Mouse (Mus musculus) embryo, embryonic 9.5 days (tissue): ENCODE measurements at regions not wholly inside any gene's neighbourhood (a gene's known extent, or its start where the extent isn't known, plus 50 kb on each side); places are given as distances from the start of the nearest gene placed in this dataset.

ENCODE experiments used
- DNase-seq: peaks from one replicate; pipeline ENCODE4 v3.0.0-alpha.2; 2017; ENCODE audit errors: extremely low spot score

DNA sequence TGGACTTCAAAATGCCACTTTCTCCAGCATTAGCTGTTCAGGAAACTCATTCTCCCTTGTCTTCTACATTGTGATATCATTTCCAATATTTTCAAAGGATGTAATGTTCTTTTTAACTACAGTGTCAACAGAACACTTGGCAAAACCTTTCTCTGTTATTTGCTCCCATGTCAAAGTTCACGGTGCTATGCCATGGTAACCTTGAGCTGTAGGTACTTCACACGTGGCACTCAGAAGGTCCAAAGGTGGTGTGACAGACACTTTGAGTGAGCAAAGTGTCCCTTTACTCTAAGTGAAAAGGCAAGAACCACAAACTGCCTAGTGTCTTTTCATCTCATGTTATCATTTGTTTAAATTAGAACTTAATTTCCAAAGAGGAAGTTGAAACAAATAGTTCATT, 53.3 kb upstream of the Tram2 start:
- no peak for DNase-seq

DNA sequence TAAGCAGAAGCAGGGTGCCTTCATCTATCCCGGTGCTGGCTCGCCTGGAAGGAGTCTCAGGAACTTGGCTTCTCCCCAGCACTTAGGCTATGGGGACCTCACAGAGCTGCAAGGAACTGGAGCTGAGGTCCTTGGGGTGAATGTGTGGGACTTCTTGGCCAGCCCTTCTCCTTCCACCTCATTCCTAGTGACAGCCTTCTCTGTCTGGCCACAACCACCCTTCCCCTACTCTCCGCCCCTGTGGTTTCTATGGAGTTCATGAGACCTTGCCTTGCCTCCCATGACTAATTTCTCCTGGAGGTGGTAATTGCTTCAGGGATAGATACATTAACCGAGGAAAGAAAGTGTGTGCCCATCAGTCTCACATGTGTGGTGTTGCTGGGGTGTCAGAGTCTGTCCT, 67.9 kb upstream of the Tram2 start:
- no peak for DNase-seq

DNA sequence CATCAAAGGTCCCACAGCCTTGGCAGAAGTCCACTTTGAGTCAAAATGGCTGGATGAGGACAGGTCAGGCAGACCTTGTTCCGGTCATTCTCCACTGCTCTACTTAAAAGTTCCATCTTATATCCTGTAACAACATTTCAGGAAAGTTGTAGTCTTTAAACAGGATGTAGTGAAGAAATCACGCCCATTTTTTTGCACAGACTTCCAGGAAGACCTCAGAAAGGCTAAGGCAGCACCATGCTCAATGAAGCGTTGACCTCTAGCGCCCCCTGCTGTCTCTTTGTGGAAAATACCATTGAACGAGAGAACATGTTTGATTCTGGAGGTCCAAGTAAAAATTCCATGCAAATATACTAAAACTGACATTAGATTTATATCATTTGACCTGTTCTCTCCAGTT, 56.6 kb upstream of the Tmem14a start:
- DNase-seq, result peak; percentile 80

DNA sequence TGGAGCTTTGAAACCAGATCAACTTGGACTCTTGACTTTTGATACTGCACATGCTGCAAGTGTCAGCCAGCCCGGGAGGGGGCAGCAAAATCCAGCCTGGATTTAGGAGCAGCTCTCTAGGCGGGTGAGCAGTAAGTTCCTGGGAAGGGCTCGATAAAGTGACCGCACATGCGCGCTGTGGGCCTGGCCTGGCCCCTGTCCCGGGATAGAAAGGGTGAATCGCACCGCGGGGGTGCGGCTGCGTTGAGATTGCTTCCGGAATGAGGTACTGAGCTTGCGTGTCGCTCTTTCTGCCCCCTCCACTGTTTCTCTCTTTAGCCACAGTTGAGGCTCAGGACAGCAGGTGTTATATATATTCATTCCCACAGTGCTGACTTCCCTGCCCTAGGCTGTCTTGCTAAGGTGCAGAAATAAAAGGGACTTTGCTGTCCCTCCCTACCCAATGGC, 52.1 kb upstream of the Tmem14a start:
- peak; percentile 86 for DNase-seq

DNA sequence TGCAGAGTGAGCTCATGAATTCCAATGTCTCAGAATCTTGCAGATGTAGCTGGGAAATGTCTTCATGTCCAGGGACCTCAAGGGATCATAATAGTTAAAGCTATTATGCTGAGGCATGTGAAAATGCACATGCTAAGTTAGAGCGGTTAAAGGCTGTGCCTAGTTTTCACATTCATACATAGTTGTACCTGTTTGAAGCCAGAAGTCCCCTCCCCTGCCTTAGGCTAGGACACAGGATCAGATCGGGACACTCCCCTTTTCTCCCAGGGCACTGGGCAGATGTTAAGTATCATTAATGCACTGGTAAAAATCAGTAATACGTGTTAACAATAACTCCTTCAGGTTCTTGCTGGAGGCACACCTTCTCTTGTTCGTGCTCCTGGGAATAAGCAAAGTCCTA, 51.6 kb upstream of the Tmem14a start:
- no peak for DNase-seq
